Mouse (Mus musculus) kidney, adult 2 months (tissue): Measurements from ENCODE around the gene Cfap61.

Source experiments
- CTCF ChIP-seq: fragments of 200-500 bp; conservative IDR thresholded peaks from 2 replicates; pipeline ENCODE4 v1.5.1; 2011; ENCODE audit warnings: low read depth, mild to moderate bottlenecking, control low read depth, low read length, moderate library complexity, mixed read lengths; ENCODE audit not compliant: insufficient read depth, insufficient read length
- POLR2A ChIP-seq: fragments of 200-500 bp; IDR thresholded peaks from one replicate; pipeline ENCODE4 v1.6.1; 2011; ENCODE audit warnings: low read depth, low read length, control low read depth

GRCm38 (mm10) chr2:145980881-145981280, 46.3 kb downstream of the Cfap61 start:
- no peak for TF ChIP-seq CTCF
- TF ChIP-seq POLR2A, result no peak
